Mouse (Mus musculus): ENCODE results near the gene Hspa1a. TPM values are rescaled to one million over a fixed set of nuclear protein-coding genes. Genes with fewer than 3 reads are reported as not detected.
A peak's percentile ranks its signal among the peaks of the same experiment; 100 is the strongest.
"Not testable (repeated sequence)": the region's sequence is repeated elsewhere in the genome, so short reads cannot be mapped to it uniquely, and the experiment has no call there.

The Hspa1a gene
- total RNA-seq, 2 experiments from 2014 or later, result 14.9 to 17.9 TPM

- no peak for DNase-seq (ENCODE audit: extremely low spot score in 1 of 2, low spot score in 1 of 2)
Measured at GRCm38 (mm10) chr17:34950514-34951455, 21.2 kb downstream of the Hspa1a start.

GRCm38 (mm10) chr17:34949553-34949969 is 22.4 kb downstream of the Hspa1a start:
- DNase-seq (ENCODE audit: extremely low spot score in 1 of 2, low spot score in 1 of 2), result no peak

- not testable (repeated sequence) for DNase-seq (ENCODE audit: extremely low spot score in 1 of 2, low spot score in 1 of 2)
Measured at GRCm38 (mm10) chr17:34948721-34949552, 23.0 kb downstream of the Hspa1a start.

GRCm38 (mm10) chr17:34947606-34948005 is 24.4 kb downstream of the Hspa1a start:
- DNase-seq (ENCODE audit: extremely low spot score in 1 of 2, low spot score in 1 of 2), result no peak

GRCm38 (mm10) chr17:34946486-34947140 is 25.3 kb downstream of the Hspa1a start:
- DNase-seq (ENCODE audit: extremely low spot score in 1 of 2, low spot score in 1 of 2), result no peak

- DNase-seq (ENCODE audit: extremely low spot score in 1 of 2, low spot score in 1 of 2), result no peak
Measured at GRCm38 (mm10) chr17:34944362-34944761, 27.6 kb downstream of the Hspa1a start.

GRCm38 (mm10) chr17:34943128-34943815 is 28.7 kb downstream of the Hspa1a start:
- DNase-seq (ENCODE audit: extremely low spot score in 1 of 2, low spot score in 1 of 2), result no peak

GRCm38 (mm10) chr17:34941344-34942041 is 30.5 kb downstream of the Hspa1a start:
- no peak for DNase-seq (ENCODE audit: extremely low spot score in 1 of 2, low spot score in 1 of 2)

GRCm38 (mm10) chr17:34937960-34938505 is 33.9 kb downstream of the Hspa1a start:
- no peak for DNase-seq (ENCODE audit: extremely low spot score in 1 of 2, low spot score in 1 of 2)

- DNase-seq (ENCODE audit: extremely low spot score in 1 of 2, low spot score in 1 of 2), result no peak
Measured at GRCm38 (mm10) chr17:34934830-34935229, 37.1 kb downstream of the Hspa1a start.

GRCm38 (mm10) chr17:34934031-34934430 is 37.9 kb downstream of the Hspa1a start:
- DNase-seq (ENCODE audit: extremely low spot score in 1 of 2, low spot score in 1 of 2), result no peak

GRCm38 (mm10) chr17:34932287-34932686 is 39.7 kb downstream of the Hspa1a start:
- DNase-seq (ENCODE audit: extremely low spot score in 1 of 2, low spot score in 1 of 2), result no peak

GRCm38 (mm10) chr17:34931735-34932098 is 40.2 kb downstream of the Hspa1a start:
- DNase-seq (ENCODE audit: extremely low spot score in 1 of 2, low spot score in 1 of 2), result no peak

- peak; percentile 90 to 95 for DNase-seq (ENCODE audit: extremely low spot score in 1 of 2, low spot score in 1 of 2)
Measured at GRCm38 (mm10) chr17:34931061-34931734, 40.8 kb downstream of the Hspa1a start, which contains the start of gene Neu1. Gene Neu1, plus strand, starts transcription at chr17:34931253.

GRCm38 (mm10) chr17:34928841-34929240 is 43.1 kb downstream of the Hspa1a start:
- no peak for DNase-seq (ENCODE audit: extremely low spot score in 1 of 2, low spot score in 1 of 2)

GRCm38 (mm10) chr17:34927306-34928019 is 44.5 kb downstream of the Hspa1a start:
- no peak for DNase-seq (ENCODE audit: extremely low spot score in 1 of 2, low spot score in 1 of 2)

- DNase-seq (ENCODE audit: extremely low spot score in 1 of 2, low spot score in 1 of 2), result no peak
Measured at GRCm38 (mm10) chr17:34924258-34924657, 47.7 kb downstream of the Hspa1a start.

- DNase-seq (ENCODE audit: extremely low spot score in 1 of 2, low spot score in 1 of 2), result no peak
Measured at GRCm38 (mm10) chr17:34922939-34923338, 49.0 kb downstream of the Hspa1a start.
